Mouse (Mus musculus) heart, adult 8-10 months (tissue): ENCODE measurements at regions not wholly inside any gene's neighbourhood (a gene's known extent, or its start where the extent isn't known, plus 50 kb on each side); places are given as distances from the start of the nearest gene placed in this dataset.

Source experiments
- DNase-seq: peaks from one replicate; pipeline ENCODE4 v3.0.0; 2022; ENCODE audit warnings: low spot score

DNA sequence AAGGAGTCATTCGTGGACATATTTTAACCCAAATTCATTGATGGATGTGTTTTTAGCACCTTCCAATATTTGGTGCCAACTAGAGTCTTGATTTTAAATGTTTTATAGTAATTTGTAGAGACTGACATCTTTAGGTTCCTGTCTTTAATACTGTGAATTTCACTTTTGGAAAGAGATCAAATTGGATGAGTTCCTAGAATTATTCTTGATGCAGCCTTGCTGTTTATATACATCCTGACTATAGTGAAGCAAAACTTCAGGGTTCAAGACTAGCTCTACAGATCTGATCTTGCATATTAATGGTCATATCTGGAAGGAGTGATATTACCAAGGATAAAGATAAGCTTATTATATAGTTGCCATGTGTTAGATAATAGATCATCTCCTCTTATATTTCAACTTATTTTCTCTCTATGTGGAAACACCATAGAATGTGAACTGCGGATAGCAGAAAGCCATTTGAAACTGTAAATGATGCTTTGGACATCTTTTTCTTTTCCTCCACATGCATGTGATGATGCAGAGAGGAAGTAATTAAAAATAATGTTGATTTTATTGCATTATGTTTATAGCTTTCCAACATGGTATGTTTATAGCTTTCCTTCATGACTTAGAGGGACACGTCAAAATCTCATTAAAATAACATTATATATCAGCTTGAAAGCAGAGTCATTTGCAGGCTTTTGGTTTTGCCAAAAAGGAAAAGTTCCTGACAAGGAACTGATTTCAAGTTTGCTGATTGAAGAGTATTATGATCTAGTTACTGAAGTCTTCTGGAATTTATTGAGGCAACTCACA lies 78.3 kb upstream of the Kcnj16 start:
- DNase-seq = no peak

- DNase-seq = no peak
These were observed 77.4 kb upstream of the Kcnj16 start for GRCm38 (mm10) chr11:110890411-110890810.

- DNase-seq = no peak
These were observed 64.9 kb upstream of the Kcnj16 start for GRCm38 (mm10) chr11:110902918-110903317.
